8 mouse cellular contexts compared by ENCODE assay signal in the genomic region with DNA sequence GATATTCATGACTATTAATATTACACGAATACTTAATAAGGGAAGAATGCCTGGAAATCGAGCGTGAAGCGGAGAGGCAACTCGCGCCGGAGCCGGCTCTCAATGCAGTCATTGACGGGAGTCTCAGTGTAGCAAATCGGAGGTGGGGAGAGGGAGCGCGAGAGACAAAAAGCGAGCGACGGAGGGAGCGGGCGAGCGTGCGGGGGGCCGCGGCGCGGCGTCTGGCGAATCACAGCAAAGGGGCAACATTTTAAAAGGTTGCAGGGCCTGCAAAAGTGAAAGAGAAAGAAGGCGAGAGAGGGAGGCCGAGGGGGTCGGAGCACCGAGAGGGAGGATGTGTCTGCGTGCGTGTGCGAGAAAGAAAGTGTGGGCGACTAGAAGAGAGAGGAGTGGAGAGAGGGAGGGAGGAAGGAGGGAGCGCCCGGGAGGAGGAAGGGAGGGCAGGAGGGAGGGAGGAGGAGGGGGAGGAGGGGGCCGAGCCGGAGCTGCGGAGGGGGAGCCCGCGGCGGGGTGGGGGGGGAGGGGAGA. TPM values are rescaled to one million over a fixed set of nuclear protein-coding genes. Genes with fewer than 3 reads are reported as not detected.
DNase-seq lines count a peak whose midpoint lies in the region; ATAC-seq lines count a peak whose summit lies in the region.

No protein-coding gene starts in this region.

- H3K9ac ChIP-seq in liver, embryonic 12.5 days: no peak overlapping the region
- H3K9ac ChIP-seq in neural tube, embryonic 13.5 days: peak overlapping the region; percentile 74

- 0% methylated on average over 34 of the region's 41 CpGs for WGBS in liver, embryonic 12.5 days (ENCODE audit: insufficient replicate concordance)
- WGBS in neural tube, embryonic 13.5 days: under 1% methylated on average over 35 of the region's 41 CpGs

- H3K27me3 ChIP-seq in liver, embryonic 12.5 days (replicated peaks): peaks cover 95% of the 10 kb centered on the region
- peaks cover 65% of the 10 kb centered on the region for H3K27me3 ChIP-seq in neural tube, embryonic 13.5 days

- H3K4me1 ChIP-seq in liver, embryonic 12.5 days: peaks cover 14% of the 10 kb centered on the region
- peaks cover 41% of the 10 kb centered on the region for H3K4me1 ChIP-seq in neural tube, embryonic 13.5 days (replicated peaks)

- no peaks in the 10 kb centered on the region for H3K9me3 ChIP-seq in liver, embryonic 12.5 days (replicated peaks)
- no peaks in the 10 kb centered on the region for H3K9me3 ChIP-seq in neural tube, embryonic 13.5 days

- peak overlapping the region; percentile 48 for H3K4me3 ChIP-seq in liver, embryonic 12.5 days
- H3K4me3 ChIP-seq in neural tube, embryonic 13.5 days: peak overlapping the region; percentile 43

- DNase-seq in adrenal gland, adult 2 months: peak; percentile 51
- no peak for DNase-seq in adrenal gland, adult 18-20 months (ENCODE audit: low spot score in 2 of 2)
- DNase-seq in B cell, adult 2 months: peak; percentile 35 to 41
- peak; percentile 87 for DNase-seq in embryo, embryonic 9.5 days (ENCODE audit: extremely low spot score)
- DNase-seq in heart, postnatal 4 days: peak; percentile 31
- DNase-seq in right cerebral cortex, postnatal 10 days (ENCODE audit: low spot score in 2 of 2): no peak

- no peak overlapping the region for H3K27ac ChIP-seq in liver, embryonic 12.5 days
- peak overlapping the region; percentile 87 for H3K27ac ChIP-seq in neural tube, embryonic 13.5 days (replicated peaks)

- ATAC-seq in liver, embryonic 12.5 days: no peak
- ATAC-seq in neural tube, embryonic 13.5 days (ENCODE audit: low read depth): peak; percentile 64

- H3K36me3 ChIP-seq in liver, embryonic 12.5 days: no peaks in the 10 kb centered on the region
- no peaks in the 10 kb centered on the region for H3K36me3 ChIP-seq in neural tube, embryonic 13.5 days

- peak overlapping the region; percentile 64 for H3K4me2 ChIP-seq in liver, embryonic 12.5 days
- H3K4me2 ChIP-seq in neural tube, embryonic 13.5 days: peak overlapping the region; percentile 55

RNA-seq across cellular contexts. Expression of gene Tfap2a, which starts 7.5 kb away (rescaled TPM):
- total RNA-seq in adrenal gland, adult 2 months (2021): under 1 TPM; 0.09 to 0.14 TPM
- polyA plus RNA-seq in adrenal gland, adult 2 months (2012; rRNA removed): 0.09 and 0.16 TPM in 2 replicates
- total RNA-seq in adrenal gland, adult 18-20 months (2021): under 1 TPM in 1 of 2 experiments, not detected in 1; 0.45 TPM
- total RNA-seq in heart, postnatal 4 days (2021): under 1 TPM in 1 of 2 experiments, not detected in 1; 0.27 TPM
- polyA plus RNA-seq in liver, embryonic 12.5 days (2016; fragmentation: Nextera tagmentation; extraction: Ambion mirVana): 0.07 TPM in 2 replicates
- 11.6 and 13.7 TPM in 2 replicates for polyA plus RNA-seq in neural tube, embryonic 13.5 days (2015; fragmentation: Nextera tagmentation; extraction: Ambion mirVana)

Comparison
In these comparisons a context has a peak if more than half of its experiments do, and no peak if none do; other contexts are left out.
1. DNase-seq: peak in adrenal gland, adult 2 months (single experiment), B cell, adult 2 months (2 of 2), embryo, embryonic 9.5 days (single experiment) and heart, postnatal 4 days (single experiment); none in adrenal gland, adult 18-20 months (0 of 2) and right cerebral cortex, postnatal 10 days (0 of 2).